Mouse (Mus musculus): ENCODE measurements around the gene Strn4. TPM values are rescaled to one million over a fixed set of nuclear protein-coding genes. Genes with fewer than 3 reads are reported as not detected.

Gene Strn4
- polyA plus RNA-seq, 1 experiment from 2014 or later: 112 TPM

DNA sequence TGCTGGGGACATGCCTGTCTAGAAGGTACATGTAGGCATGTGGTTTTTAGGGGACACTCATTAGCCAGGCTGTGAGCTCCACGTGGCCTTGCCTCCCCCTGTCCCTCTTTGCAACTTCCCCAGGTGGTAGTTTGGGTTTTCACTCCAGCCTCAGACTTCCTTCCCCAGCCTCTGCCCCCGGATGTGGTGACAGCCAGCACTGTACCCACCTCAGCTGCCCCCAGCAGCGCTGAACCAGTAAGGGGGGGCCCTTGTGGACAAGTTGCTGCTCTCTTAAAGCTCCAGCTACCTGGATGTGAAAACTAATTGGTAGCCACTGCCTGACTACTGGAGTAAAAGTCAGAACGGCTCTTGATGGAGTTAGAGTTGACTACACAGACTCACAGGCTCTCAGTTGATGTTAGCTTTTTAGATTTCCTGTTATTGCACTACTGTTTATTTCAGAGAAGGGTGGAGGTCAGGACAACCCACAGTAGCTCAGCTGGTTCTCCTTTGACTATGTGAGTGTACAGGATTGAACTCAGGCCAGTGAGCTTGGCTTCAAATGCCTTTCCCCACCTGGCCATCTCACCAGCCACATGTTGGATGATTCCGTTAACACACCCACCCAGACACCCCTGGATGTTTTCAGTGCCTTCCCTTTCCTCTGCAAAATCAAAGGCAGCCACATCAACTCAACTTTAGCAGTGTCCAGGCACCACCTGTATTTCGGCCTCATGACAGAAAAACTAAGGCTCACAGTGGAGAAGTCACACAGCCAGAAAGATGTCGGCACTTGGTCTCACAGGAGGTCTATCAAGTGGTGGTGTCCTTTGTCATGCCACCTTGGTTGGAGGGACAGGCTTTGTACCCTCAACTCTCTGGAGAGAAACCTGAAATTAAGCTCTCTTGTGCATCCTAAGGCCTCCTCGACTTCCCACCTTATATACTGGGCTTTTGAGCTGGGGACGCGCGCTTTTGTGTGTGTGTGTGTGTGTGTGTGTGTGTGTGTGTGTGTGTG lies 26.2 kb downstream of the Strn4 start:
- peak; percentile 24 for DNase-seq (ENCODE audit: low spot score)
- Histone ChIP-seq H3K9ac (ENCODE audit: low read depth, low read length) (0 out of 2 replicates have a peak overlapping the region, but pooled peaks have one; percentile 75), H3K9me3 (ENCODE audit: control insufficient read depth, low read length) (no peaks in the 10 kb centered on the region), H3K4me1 (replicated peaks; ENCODE audit: control insufficient read depth, insufficient read depth, low read length) (peaks cover 2% of the 10 kb centered on the region; the same call in 1 of the 2 replicates), H3K27ac (ENCODE audit: low read depth, low read length) (0 out of 2 replicates have a peak overlapping the region, but pooled peaks have one; percentile 5), H3K36me3 (ENCODE audit: control insufficient read depth, insufficient read depth, low read length) (peaks cover 12% of the 10 kb centered on the region), H3K4me2 (replicated peaks; ENCODE audit: low read depth, low read length) (peak overlapping the region; percentile 98), H3K27me3 (ENCODE audit: control insufficient read depth, insufficient read depth, low read length) (no peaks in the 10 kb centered on the region), H3K4me3 (ENCODE audit: low read depth, low read length) (peak overlapping the region; percentile 54)
- WGBS: 41% methylated on average over 11 of the region's 11 CpGs
- ATAC-seq (ENCODE audit: low FRiP score): 0 out of 2 replicates have a peak, but pooled peaks have one; percentile 11

DNA sequence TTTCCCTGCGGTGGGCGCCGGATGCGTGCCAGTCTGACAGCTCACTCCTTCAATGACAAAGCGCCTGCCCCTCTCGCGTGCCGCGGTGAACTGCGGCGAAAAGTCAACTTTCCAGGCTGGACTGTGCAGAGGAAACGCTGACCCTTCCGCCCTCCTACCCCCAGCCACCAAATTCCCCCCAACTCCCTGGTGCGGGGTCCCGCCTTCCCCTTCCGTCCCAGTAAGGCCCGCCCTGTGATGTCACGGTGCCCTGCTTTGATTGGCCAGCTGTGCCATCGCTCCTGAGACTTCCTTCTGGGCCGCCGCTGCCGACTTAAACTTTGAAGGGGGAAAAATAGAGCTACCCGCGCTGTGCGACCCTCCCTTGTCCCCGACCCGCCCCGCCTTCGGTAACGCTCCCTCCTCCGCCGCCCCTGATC lies 27.0 kb downstream of the Strn4 start, which contains the start of gene Prkd2:
Gene Prkd2, plus strand, starts transcription at position 258 of the 419 bp plus-strand sequence.
- H3K4me1 ChIP-seq (replicated peaks; ENCODE audit: control insufficient read depth, insufficient read depth, low read length): peaks cover 2% of the 10 kb centered on the region; the same call in 1 of the 2 replicates
- H3K9ac ChIP-seq (ENCODE audit: low read depth, low read length): peak within 1 kb of the TSS; percentile 75
- H3K27me3 ChIP-seq (ENCODE audit: control insufficient read depth, insufficient read depth, low read length): no peaks in the 10 kb centered on the region
- H3K36me3 ChIP-seq (ENCODE audit: control insufficient read depth, insufficient read depth, low read length): peaks cover 12% of the 10 kb centered on the region
- peak within 1 kb of the TSS; percentile 98 for H3K4me2 ChIP-seq (replicated peaks; ENCODE audit: low read depth, low read length)
- H3K9me3 ChIP-seq (ENCODE audit: control insufficient read depth, low read length): no peaks in the 10 kb centered on the region
- ATAC-seq (ENCODE audit: low FRiP score) (peak; percentile 86), DNase-seq (ENCODE audit: low spot score) (peak; percentile 91)
- peak within 1 kb of the TSS; percentile 55 for H3K27ac ChIP-seq (ENCODE audit: low read depth, low read length)
- WGBS: 0% methylated on average over 31 of the region's 32 CpGs
- peak within 1 kb of the TSS; percentile 54 for H3K4me3 ChIP-seq (ENCODE audit: low read depth, low read length)

DNA sequence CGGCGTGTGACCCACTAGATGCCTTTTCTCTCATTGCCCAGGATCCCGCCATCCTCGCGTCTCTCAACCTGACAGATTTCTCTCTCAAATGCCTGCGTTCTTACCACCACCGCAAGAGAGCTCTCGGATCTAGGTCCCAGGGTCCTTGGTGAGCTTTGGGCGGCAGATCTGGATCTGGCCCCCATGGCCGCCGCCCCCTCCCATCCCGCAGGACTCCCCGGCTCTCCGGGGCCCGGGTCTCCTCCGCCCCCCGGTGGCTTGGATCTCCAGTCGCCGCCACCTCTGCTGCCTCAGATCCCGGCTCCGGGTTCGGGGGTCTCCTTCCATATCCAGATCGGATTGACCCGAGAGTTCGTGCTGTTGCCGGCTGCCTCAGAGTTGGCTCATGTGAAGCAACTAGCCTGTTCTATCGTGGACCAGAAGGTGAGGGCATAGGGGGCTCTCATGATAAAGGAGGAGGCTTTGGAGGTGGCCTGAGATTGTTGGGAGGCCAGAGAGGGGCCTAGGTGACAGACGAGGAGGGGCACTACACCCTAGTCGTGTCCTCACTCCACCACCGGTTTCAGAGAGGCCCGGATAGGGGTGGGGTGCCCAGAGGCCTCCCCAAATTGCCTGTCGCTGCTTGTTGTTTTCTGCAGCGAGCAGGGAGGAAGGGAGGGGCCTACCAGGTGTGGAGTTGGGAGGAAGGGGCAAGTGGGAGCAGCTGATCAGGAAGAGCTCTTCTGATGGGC lies 27.9 kb downstream of the Strn4 start:
- H3K9ac ChIP-seq (ENCODE audit: low read depth, low read length): peak overlapping the region; percentile 75
- WGBS: 1% methylated on average over 33 of the region's 33 CpGs
- H3K27ac ChIP-seq (ENCODE audit: low read depth, low read length): peak overlapping the region; percentile 55; the same call in 1 of the 2 replicates
- no peaks in the 10 kb centered on the region for H3K9me3 ChIP-seq (ENCODE audit: control insufficient read depth, low read length)
- peaks cover 2% of the 10 kb centered on the region; the same call in 1 of the 2 replicates for H3K4me1 ChIP-seq (replicated peaks; ENCODE audit: control insufficient read depth, insufficient read depth, low read length)
- ATAC-seq (ENCODE audit: low FRiP score) (no peak), DNase-seq (ENCODE audit: low spot score) (no peak)
- peak overlapping the region; percentile 54 for H3K4me3 ChIP-seq (ENCODE audit: low read depth, low read length)
- H3K36me3 ChIP-seq (ENCODE audit: control insufficient read depth, insufficient read depth, low read length): peaks cover 5% of the 10 kb centered on the region
- peak overlapping the region; percentile 98 for H3K4me2 ChIP-seq (replicated peaks; ENCODE audit: low read depth, low read length)
- H3K27me3 ChIP-seq (ENCODE audit: control insufficient read depth, insufficient read depth, low read length): no peaks in the 10 kb centered on the region

DNA sequence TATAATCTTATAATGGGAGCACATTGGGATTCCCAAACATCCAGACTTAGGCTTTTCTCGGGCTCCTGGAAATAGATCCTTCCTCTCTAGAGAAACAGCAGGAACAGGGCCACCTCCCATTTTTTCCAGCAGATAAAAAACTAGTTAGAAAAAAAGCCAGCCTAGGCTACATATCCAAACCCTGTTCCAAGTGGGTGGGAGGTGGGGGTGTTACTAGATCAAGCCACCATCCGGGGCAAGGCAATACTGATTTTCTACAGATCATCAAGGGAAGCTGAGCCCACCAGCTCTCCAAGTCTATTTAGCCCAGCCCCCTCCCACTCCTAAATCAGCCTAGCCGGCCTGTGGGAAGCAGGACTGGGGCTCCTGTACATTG lies 29.0 kb downstream of the Strn4 start:
- 67% methylated on average over 3 of the region's 3 CpGs for WGBS
- Histone ChIP-seq H3K9ac (ENCODE audit: low read depth, low read length) (no peak overlapping the region), H3K27me3 (ENCODE audit: control insufficient read depth, insufficient read depth, low read length) (no peaks in the 10 kb centered on the region), H3K4me2 (replicated peaks; ENCODE audit: low read depth, low read length) (0 out of 2 replicates have a peak overlapping the region, but pooled peaks have one; percentile 98), H3K36me3 (ENCODE audit: control insufficient read depth, insufficient read depth, low read length) (peaks cover 2% of the 10 kb centered on the region), H3K27ac (ENCODE audit: low read depth, low read length) (no peak overlapping the region), H3K4me1 (replicated peaks; ENCODE audit: control insufficient read depth, insufficient read depth, low read length) (peaks cover 2% of the 10 kb centered on the region; the same call in 1 of the 2 replicates), H3K4me3 (ENCODE audit: low read depth, low read length) (no peak overlapping the region), H3K9me3 (ENCODE audit: control insufficient read depth, low read length) (no peaks in the 10 kb centered on the region)
- ATAC-seq (ENCODE audit: low FRiP score) (no peak), DNase-seq (ENCODE audit: low spot score) (no peak)

DNA sequence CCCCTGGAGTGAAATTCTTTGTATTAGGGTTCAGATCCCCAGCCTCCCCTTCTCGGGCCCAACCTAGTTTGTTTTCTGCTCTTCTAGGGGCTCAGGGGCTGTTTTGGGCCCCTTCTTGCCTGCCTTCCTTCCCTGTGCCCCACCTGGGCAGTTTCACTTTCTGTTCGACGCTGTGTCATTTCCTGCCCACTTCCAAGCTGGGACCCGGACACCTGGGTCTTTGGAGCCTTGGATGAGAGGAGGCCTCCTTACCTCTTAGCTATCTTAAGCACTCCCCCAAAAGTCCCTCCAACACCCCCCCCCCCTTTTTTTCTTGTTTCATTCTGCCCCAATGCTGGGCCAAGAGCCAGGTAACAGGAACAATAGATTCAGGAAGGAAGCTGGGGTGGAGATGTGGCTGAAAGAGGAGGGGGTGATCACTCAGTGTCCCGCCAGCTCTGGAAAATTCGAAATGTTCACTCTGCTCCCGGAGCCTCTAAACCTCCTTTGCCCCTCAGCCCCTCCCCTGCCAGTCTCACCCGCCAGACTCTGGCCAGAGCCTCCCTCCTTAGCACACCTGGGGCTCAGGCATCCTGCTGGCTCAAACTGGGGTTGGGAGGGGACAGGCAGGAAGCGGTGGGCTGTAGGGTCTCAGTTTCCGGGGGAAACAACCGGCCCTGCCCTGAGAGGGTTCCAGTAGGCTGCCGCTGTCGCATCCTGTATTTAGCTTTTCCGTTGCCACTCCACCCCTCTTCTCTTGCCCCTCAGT lies 29.6 kb downstream of the Strn4 start:
- DNase-seq (ENCODE audit: low spot score) (no peak), ATAC-seq (ENCODE audit: low FRiP score) (no peak)
- Histone ChIP-seq H3K27me3 (ENCODE audit: control insufficient read depth, insufficient read depth, low read length) (no peaks in the 10 kb centered on the region), H3K9me3 (ENCODE audit: control insufficient read depth, low read length) (no peaks in the 10 kb centered on the region), H3K36me3 (ENCODE audit: control insufficient read depth, insufficient read depth, low read length) (peaks cover 2% of the 10 kb centered on the region; the same call in 1 of the 2 replicates), H3K27ac (ENCODE audit: low read depth, low read length) (no peak overlapping the region), H3K4me3 (ENCODE audit: low read depth, low read length) (no peak overlapping the region), H3K9ac (ENCODE audit: low read depth, low read length) (no peak overlapping the region), H3K4me2 (replicated peaks; ENCODE audit: low read depth, low read length) (peak overlapping the region; percentile 19; the same call in 1 of the 2 replicates), H3K4me1 (replicated peaks; ENCODE audit: control insufficient read depth, insufficient read depth, low read length) (peaks cover 2% of the 10 kb centered on the region; the same call in 1 of the 2 replicates)
- 36% methylated on average over 14 of the region's 14 CpGs for WGBS

DNA sequence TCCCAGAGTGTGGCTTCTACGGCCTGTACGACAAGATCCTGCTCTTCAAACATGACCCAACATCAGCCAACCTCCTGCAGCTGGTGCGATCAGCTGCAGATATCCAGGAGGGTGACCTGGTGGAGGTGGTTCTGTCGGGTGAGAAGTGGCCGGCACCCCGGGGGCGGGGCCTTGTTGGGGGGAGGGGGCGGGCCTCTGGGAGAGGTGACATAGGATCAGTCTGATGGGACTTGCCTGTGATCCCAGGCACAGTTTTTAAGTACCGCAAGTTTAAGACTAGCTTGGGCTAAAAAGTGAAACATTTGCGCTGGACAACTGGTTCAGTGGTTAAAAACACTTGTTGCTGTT lies 30.1 kb downstream of the Strn4 start:
- H3K9ac ChIP-seq (ENCODE audit: low read depth, low read length): no peak overlapping the region

DNA sequence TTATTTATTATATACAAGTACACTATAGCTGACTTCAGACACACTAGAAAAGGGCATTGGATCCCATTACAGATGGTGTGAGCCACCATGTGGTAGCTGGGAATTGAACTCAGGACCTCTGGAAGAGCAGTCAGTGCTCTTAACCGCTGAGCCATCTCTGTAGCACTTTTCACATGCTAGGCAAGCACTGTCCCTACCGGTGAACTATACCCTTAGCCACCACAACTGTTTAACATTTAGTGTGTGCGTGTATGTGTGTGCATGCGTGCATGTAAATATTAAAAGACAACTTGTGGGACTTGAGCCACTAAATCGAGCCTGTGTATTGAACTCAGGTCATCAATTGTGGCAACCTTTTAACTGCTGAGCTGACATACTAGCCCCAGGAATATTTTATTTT lies 31.1 kb downstream of the Strn4 start:
- Histone ChIP-seq H3K36me3 (ENCODE audit: control insufficient read depth, insufficient read depth, low read length) (no peaks in the 10 kb centered on the region), H3K4me2 (replicated peaks; ENCODE audit: low read depth, low read length) (no peak overlapping the region), H3K9me3 (ENCODE audit: control insufficient read depth, low read length) (no peaks in the 10 kb centered on the region), H3K4me1 (replicated peaks; ENCODE audit: control insufficient read depth, insufficient read depth, low read length) (peaks cover 2% of the 10 kb centered on the region; the same call in 1 of the 2 replicates), H3K4me3 (ENCODE audit: low read depth, low read length) (no peak overlapping the region), H3K27me3 (ENCODE audit: control insufficient read depth, insufficient read depth, low read length) (no peaks in the 10 kb centered on the region), H3K27ac (ENCODE audit: low read depth, low read length) (no peak overlapping the region), H3K9ac (ENCODE audit: low read depth, low read length) (no peak overlapping the region)
- DNase-seq (ENCODE audit: low spot score) (no peak), ATAC-seq (ENCODE audit: low FRiP score) (no peak)
- WGBS: 95% methylated on average over 5 of the region's 5 CpGs

More for the DNA sequence above, 30.1 kb downstream of the Strn4 start:
- no peak overlapping the region for H3K4me3 ChIP-seq (ENCODE audit: low read depth, low read length)
- H3K4me1 ChIP-seq (replicated peaks; ENCODE audit: control insufficient read depth, insufficient read depth, low read length): peaks cover 2% of the 10 kb centered on the region; the same call in 1 of the 2 replicates
- H3K4me2 ChIP-seq (replicated peaks; ENCODE audit: low read depth, low read length): 0 out of 2 replicates have a peak overlapping the region, but pooled peaks have one; percentile 19
- no peaks in the 10 kb centered on the region for H3K27me3 ChIP-seq (ENCODE audit: control insufficient read depth, insufficient read depth, low read length)
- no peak overlapping the region for H3K27ac ChIP-seq (ENCODE audit: low read depth, low read length)
- H3K36me3 ChIP-seq (ENCODE audit: control insufficient read depth, insufficient read depth, low read length): no peaks in the 10 kb centered on the region
- no peak for DNase-seq (ENCODE audit: low spot score)
- no peak for ATAC-seq (ENCODE audit: low FRiP score)
- 37% methylated on average over 10 of the region's 10 CpGs for WGBS
- H3K9me3 ChIP-seq (ENCODE audit: control insufficient read depth, low read length): no peaks in the 10 kb centered on the region

DNA sequence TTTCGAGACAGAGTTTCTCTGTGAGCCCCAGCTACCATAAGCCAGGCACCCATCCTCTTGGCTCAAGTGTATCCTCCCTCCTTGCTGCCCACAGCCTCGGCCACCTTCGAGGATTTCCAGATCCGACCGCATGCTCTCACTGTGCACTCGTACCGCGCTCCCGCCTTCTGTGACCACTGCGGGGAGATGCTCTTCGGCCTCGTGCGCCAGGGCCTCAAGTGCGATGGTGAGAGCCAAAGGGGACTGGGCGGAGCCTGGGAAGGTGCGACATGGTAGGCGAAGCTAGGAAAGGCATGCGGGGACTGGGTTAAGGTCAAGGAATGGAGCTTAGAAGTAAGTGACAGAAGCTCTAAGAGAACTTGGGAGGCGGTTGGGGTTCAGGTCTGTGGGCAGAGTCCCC lies 31.8 kb downstream of the Strn4 start:
- H3K4me3 ChIP-seq (ENCODE audit: low read depth, low read length): no peak overlapping the region
- H3K9ac ChIP-seq (ENCODE audit: low read depth, low read length): no peak overlapping the region
- no peaks in the 10 kb centered on the region for H3K27me3 ChIP-seq (ENCODE audit: control insufficient read depth, insufficient read depth, low read length)
- H3K36me3 ChIP-seq (ENCODE audit: control insufficient read depth, insufficient read depth, low read length): no peaks in the 10 kb centered on the region
- 87% methylated on average over 19 of the region's 19 CpGs for WGBS
- H3K4me2 ChIP-seq (replicated peaks; ENCODE audit: low read depth, low read length): no peak overlapping the region
- no peak overlapping the region for H3K27ac ChIP-seq (ENCODE audit: low read depth, low read length)
- no peaks in the 10 kb centered on the region for H3K9me3 ChIP-seq (ENCODE audit: control insufficient read depth, low read length)
- peaks cover 2% of the 10 kb centered on the region; the same call in 1 of the 2 replicates for H3K4me1 ChIP-seq (replicated peaks; ENCODE audit: control insufficient read depth, insufficient read depth, low read length)
- ATAC-seq (ENCODE audit: low FRiP score): no peak
- DNase-seq (ENCODE audit: low spot score): no peak
